Mouse (Mus musculus) telencephalon, adult 2 months (tissue): Measurements from ENCODE around the gene Mettl2.
"Not testable (repeated sequence)": the region's sequence is repeated elsewhere in the genome, so short reads cannot be mapped to it uniquely, and the experiment has no call there.

Source experiments
- DNase-seq: peaks from one replicate; pipeline ENCODE4 v3.0.0-alpha.2; 2011; ENCODE audit warnings: low read depth, low spot score

The Mettl2 gene

GRCm38 (mm10) chr11:105125735-105126519 lies at the start of gene Mettl2:
TSS of gene Mettl2 (plus strand) at chr11:105126425.
- peak; percentile 71 for DNase-seq

GRCm38 (mm10) chr11:105112448-105112847 lies 13.8 kb upstream of the Mettl2 start:
- not testable (repeated sequence) for DNase-seq

DNA sequence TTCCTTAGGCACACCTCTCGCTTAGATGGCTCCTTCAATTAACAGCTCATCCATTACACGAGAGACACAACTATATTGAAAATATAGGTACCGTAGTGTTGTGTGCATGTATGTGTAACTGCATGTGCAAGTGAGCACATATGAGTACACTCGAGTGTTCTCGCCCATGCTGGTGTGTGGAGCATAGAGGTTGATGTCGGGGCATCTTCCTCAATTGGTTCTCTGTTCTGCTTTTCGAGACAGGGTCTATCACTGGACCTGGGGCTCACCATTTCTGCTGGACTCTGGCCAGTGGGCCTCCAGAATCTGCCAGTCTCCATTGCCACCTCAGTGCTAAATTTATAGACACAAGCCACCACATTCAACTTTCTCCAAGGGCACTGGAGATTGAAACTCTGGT lies 8.4 kb upstream of the Mettl2 start:
- DNase-seq: no peak

DNA sequence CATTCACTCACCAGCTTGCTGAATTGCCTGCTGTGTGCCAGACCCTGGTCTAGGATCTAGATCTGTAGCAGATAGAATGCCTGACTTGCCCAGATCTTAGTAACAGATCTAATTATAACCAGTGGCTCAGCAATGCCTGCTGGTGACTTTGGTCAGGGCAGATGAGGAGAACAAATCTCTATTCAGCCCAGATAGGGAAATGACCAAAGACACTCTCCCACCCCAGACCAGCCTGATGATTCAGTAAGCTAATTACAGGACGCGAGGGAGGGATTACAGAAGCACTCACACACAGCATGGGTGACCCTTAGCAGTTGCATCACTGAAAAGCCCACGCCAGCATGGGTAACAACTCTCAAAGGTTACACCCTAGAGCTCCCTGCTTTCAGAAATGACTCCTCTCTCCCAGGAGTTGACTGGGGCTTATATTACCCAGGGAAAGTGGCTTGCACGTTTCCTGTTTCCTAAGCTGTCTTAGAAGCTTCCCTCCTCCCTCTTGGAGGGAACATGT lies 5.6 kb upstream of the Mettl2 start:
- DNase-seq: no peak

- not testable (repeated sequence) for DNase-seq
These were observed 4.4 kb upstream of the Mettl2 start for GRCm38 (mm10) chr11:105121792-105122191.

- DNase-seq: no peak
These were observed 2.2 kb upstream of the Mettl2 start for GRCm38 (mm10) chr11:105123986-105124385.

DNA sequence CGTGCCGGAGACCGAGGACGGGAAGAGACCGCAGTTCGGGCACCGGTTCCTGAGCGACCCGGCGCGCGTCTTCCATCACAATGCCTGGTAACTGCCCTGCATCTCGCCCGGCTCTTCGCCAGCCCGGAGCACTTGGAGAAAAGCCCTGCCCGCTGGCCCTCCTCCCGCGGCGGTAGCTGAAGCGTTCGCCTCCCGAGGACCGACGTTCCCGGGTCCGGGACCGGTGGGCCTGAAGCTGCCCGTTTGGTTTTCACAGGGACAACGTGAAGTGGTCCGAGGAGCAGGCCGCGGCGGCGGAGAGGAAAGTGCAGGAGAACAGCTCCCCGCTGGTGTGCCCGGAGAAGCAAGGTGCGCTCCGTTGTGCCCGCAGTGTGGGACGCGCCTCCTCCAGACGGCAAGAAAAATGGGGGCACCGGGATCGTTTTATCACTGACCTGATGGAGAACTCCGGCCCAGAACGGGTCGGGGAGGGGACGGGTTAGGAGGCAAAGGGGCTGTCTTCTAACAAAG lies 350 bp downstream of the Mettl2 start:
- no peak for DNase-seq

DNA sequence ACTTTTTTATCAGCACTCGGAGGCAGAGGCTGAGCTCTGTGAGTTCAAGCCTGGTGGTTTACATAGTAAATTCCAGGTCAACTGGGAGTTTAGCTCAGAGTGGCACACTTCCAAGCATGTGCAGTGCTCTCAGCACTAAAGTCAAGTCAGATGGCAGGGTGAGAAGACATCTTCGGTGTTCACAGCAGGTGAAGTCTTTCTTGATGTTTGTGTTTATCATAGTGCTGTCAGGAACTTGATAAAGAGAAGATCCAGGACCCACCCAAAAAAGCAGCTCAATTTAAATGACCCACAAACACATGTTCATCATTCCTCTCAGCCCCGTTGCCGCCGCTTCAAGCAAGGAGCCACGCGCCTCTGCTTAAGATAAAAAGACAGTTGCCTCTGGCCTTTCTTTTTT lies 9.5 kb downstream of the Mettl2 start:
- DNase-seq: no peak

GRCm38 (mm10) chr11:105137255-105137654 lies 11.0 kb downstream of the Mettl2 start:
- DNase-seq: not testable (repeated sequence)

DNA sequence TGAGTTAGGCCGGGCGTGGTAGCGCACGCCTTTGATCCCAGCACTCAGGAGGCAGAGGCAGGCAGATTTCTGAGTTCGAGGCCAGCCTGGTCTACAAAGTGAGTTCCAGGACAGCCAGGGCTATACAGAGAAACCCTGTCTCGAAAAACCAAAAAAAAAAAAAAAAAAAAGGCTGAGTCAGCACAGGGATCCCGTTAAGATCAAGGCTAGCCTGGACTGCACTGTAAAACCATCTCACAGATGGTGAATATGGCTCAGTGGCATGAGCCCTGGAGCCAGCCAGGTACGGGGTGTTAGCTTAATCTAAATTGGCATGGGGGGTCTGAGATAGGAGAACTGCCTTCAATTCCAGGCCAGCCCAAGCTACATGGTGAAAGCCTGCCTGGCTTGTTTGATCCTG lies 14.3 kb downstream of the Mettl2 start:
- DNase-seq: not testable (repeated sequence)

DNA sequence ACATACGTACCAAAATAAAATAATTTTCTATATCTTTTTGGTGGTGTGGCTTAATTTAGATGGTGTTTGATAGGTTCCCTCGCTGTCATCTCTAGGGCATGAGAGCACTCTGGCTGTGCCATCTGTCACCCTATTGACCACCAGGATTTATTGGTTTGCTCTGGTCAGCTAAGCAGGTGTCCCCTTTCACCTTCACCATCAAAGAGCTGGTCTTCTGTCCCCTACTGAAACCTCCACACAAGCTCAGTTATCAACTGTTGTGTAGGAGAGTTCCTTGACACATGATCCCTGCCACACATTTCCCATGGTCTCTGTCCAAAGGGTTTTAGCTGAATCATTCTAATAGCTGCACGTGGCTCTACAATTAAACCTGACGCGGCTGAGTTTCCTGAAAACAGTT lies 14.9 kb downstream of the Mettl2 start:
- no peak for DNase-seq

DNA sequence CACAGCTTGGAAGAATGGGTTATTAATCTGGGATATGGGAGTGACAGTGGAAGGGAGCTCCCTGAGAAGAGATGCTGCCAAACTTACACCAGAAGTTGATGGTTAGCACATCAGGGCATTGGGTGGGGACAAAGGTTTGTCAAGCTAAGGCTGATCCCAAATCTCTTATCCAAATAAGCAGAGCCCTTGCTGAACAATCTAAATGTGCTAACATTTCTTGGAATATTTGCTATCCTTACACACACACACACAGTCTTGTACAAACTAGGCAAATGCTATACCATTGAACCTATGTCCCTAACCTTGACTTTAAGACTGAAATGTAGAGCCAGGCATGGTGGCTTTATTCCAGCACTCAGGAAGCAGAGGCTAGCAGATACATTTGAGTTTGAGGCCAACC lies 17.3 kb downstream of the Mettl2 start:
- DNase-seq: no peak

- no peak for DNase-seq
These were observed 17.9 kb downstream of the Mettl2 start for GRCm38 (mm10) chr11:105144084-105144483.

- DNase-seq: no peak
These were observed 18.4 kb downstream of the Mettl2 start for GRCm38 (mm10) chr11:105144508-105145210.

GRCm38 (mm10) chr11:105145211-105145610 lies 19.0 kb downstream of the Mettl2 start:
- DNase-seq: no peak

DNA sequence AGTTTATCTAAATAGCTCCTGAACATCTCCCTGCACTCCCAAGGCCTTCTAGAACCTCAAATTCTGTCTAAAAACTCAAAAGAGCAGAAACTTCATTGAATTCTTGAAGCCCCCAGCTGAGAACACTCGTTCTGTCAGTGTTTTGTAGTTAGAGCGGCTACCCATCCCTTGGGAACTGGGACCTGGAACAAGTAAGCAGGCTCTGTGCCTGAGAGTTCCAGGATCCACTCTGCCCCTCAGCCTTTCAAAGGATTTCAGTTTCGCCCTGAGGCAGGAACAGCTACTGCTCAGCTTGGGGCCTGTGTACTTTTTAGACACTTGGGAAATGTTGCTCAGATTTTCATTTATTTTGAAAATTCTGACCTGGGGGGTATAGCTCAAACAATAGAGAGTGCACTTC lies 20.4 kb downstream of the Mettl2 start, which contains the start of gene Gm10842:
Gene Gm10842, plus strand, starts transcription at position 301 of the 400 bp plus-strand sequence.
- DNase-seq: no peak

GRCm38 (mm10) chr11:105149353-105149752 lies 23.1 kb downstream of the Mettl2 start:
- DNase-seq: no peak

GRCm38 (mm10) chr11:105149766-105150165 lies 23.5 kb downstream of the Mettl2 start:
- no peak for DNase-seq

DNA sequence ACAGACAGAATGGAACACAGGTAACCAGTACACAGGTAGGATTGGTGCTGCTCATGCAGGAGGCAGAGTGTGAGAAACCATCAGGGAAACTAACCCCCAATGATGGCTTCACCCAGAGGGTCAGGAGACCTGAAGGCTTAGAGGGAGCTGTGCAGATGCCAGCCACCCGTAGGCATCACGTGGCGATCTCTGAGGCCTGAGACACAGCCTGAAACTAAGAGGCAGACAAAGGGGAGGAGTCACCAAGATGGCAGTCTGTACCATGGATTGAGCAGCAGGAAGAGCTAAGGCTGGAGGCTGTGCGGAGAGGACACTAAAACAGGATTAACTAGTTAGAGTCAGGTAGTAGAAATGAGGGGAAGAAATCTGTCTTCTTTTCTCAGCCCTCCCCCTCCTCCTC lies 24.5 kb downstream of the Mettl2 start:
- DNase-seq: no peak

GRCm38 (mm10) chr11:105151226-105152016 lies 25.2 kb downstream of the Mettl2 start:
- DNase-seq: no peak

DNA sequence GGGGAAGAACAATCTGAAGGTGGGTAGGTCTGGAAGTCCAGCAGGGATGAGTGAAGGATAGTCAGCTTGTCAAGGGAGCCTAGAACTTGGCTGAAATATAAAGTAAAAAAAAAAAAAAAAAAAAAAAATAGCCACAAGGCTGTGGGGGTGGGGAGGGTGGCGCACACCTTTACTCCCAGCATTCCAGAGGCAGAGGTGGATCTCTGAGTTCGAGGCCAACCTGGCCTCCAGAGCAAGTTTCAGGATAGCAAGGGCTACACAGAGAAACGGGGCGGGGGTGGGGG lies 25.7 kb downstream of the Mettl2 start:
- no peak for DNase-seq

- no peak for DNase-seq
These were observed 26.2 kb downstream of the Mettl2 start for GRCm38 (mm10) chr11:105152357-105152899.
